Mouse (Mus musculus) stomach, postnatal 0 days (tissue): ENCODE measurements at regions not wholly inside any gene's neighbourhood (a gene's known extent, or its start where the extent isn't known, plus 50 kb on each side); places are given as distances from the start of the nearest gene placed in this dataset.

Experiments used
- ATAC-seq: fragments of 200-750 bp; cut with Nextera tagmentation; 2 replicates; pipeline ENCODE4 v1.8.0; 2017; ENCODE audit not compliant: low FRiP score, low TSS enrichment
- DNase-seq: peaks from one replicate; pipeline ENCODE4 v3.0.0-alpha.2; 2016; ENCODE audit warnings: low spot score
- H3K27ac ChIP-seq: fragments of 300-500 bp; sonication (generic); replicated peaks from 2 replicates; pipeline ENCODE4 v1.5.1; 2014; ENCODE audit warnings: mild to moderate bottlenecking, control low read depth
- H3K27me3 ChIP-seq: fragments of 300-500 bp; sonication (generic); 2 replicates; pipeline ENCODE4 v1.6.1; 2014; ENCODE audit warnings: low read length; ENCODE audit not compliant: control insufficient read depth, insufficient read depth
- H3K36me3 ChIP-seq: fragments of 300-500 bp; sonication (generic); 2 replicates; pipeline ENCODE4 v1.6.1; 2014; ENCODE audit warnings: low read length, mixed read lengths; ENCODE audit not compliant: control insufficient read depth, insufficient read depth
- H3K4me1 ChIP-seq: fragments of 300-500 bp; sonication (generic); replicated peaks from 2 replicates; pipeline ENCODE4 v1.6.1; 2014; ENCODE audit warnings: antibody characterized with exemption; ENCODE audit not compliant: control insufficient read depth, insufficient read depth
- H3K4me2 ChIP-seq: fragments of 300-500 bp; sonication (generic); replicated peaks from 2 replicates; pipeline ENCODE4 v1.6.1; 2014; ENCODE audit warnings: low read depth, mild to moderate bottlenecking, control low read depth, moderate library complexity
- H3K4me3 ChIP-seq: fragments of 300-500 bp; sonication (generic); 2 replicates; pipeline ENCODE4 v1.5.1; 2014; ENCODE audit warnings: low read depth, low read length, control low read depth
- H3K9ac ChIP-seq: fragments of 300-500 bp; sonication (generic); 2 replicates; pipeline ENCODE4 v1.6.1; 2014; ENCODE audit warnings: mild to moderate bottlenecking, low read length, control low read depth, mixed read lengths
- H3K9me3 ChIP-seq: fragments of 300-500 bp; sonication (generic); 2 replicates; pipeline ENCODE4 v1.6.1; 2016; ENCODE audit warnings: low read length; ENCODE audit not compliant: control insufficient read depth
- CTCF ChIP-seq: IDR thresholded peaks from 2 replicates; pipeline ENCODE4 v1.5.1; 2016; ENCODE audit warnings: antibody characterized with exemption, low read depth, mild to moderate bottlenecking, moderate library complexity
- EP300 ChIP-seq: optimal IDR thresholded peaks from 2 replicates; pipeline ENCODE3; 2016; ENCODE audit warnings: antibody characterized with exemption
- WGBS: fragments of 180-500 bp; shearing (Covaris S2); extraction: QIAGEN DNeasy Blood & Tissue Kit; methylation state at CpG from one replicate; pipeline ENCODE4 v1.1.7; 2014; 5-methylcytosine and 5-hydroxymethylcytosine counted together

- no peak overlapping the region for H3K4me2 ChIP-seq
- H3K27me3 ChIP-seq = no peaks in the 10 kb centered on the region
- WGBS = 75% methylated on average over 1 of the region's 1 CpGs
- H3K4me3 ChIP-seq = no peak overlapping the region
- no peak for ATAC-seq
- no peaks in the 10 kb centered on the region for H3K9me3 ChIP-seq
- TF ChIP-seq EP300 = no peak
- H3K9ac ChIP-seq = no peak overlapping the region
- H3K36me3 ChIP-seq = no peaks in the 10 kb centered on the region
- no peaks in the 10 kb centered on the region for H3K4me1 ChIP-seq
- no peak overlapping the region for H3K27ac ChIP-seq
- no peak for DNase-seq
Observed at GRCm38 (mm10) chr10:96778220-96778619, 161.4 kb downstream of the Btg1 start.

- no peak for TF ChIP-seq CTCF
- no peak for ATAC-seq
- Histone ChIP-seq H3K4me3 (no peak overlapping the region), H3K9ac (no peak overlapping the region), H3K4me2 (no peak overlapping the region), H3K9me3 (no peaks in the 10 kb centered on the region), H3K27ac (no peak overlapping the region), H3K4me1 (no peaks in the 10 kb centered on the region), H3K36me3 (no peaks in the 10 kb centered on the region), H3K27me3 (no peaks in the 10 kb centered on the region)
- DNase-seq = no peak
- WGBS = 69% methylated on average over 5 of the region's 5 CpGs
Observed at GRCm38 (mm10) chr10:96783966-96784365, 167.2 kb downstream of the Btg1 start.

- DNase-seq = no peak
- Histone ChIP-seq H3K4me2 (no peak overlapping the region), H3K9ac (no peak overlapping the region), H3K4me1 (no peaks in the 10 kb centered on the region), H3K9me3 (no peaks in the 10 kb centered on the region), H3K27me3 (no peaks in the 10 kb centered on the region), H3K27ac (no peak overlapping the region), H3K4me3 (no peak overlapping the region), H3K36me3 (no peaks in the 10 kb centered on the region)
- TF ChIP-seq CTCF = no peak
- TF ChIP-seq EP300 = no peak
- ATAC-seq = no peak
- WGBS = 72% methylated on average over 8 of the region's 8 CpGs
Observed at GRCm38 (mm10) chr10:96786903-96787571, 170.2 kb downstream of the Btg1 start.

GRCm38 (mm10) chr10:96787572-96787946 lies 170.8 kb downstream of the Btg1 start:
- ATAC-seq (no peak), DNase-seq (no peak)
- WGBS = 67% methylated on average over 1 of the region's 1 CpGs

GRCm38 (mm10) chr10:96788352-96789016 lies 171.7 kb downstream of the Btg1 start:
- Histone ChIP-seq H3K4me3 (no peak overlapping the region), H3K4me2 (no peak overlapping the region), H3K27me3 (no peaks in the 10 kb centered on the region), H3K9me3 (no peaks in the 10 kb centered on the region), H3K4me1 (no peaks in the 10 kb centered on the region), H3K9ac (no peak overlapping the region), H3K36me3 (no peaks in the 10 kb centered on the region), H3K27ac (no peak overlapping the region)
- no peak for TF ChIP-seq CTCF
- TF ChIP-seq EP300 = no peak
- ATAC-seq (no peak), DNase-seq (no peak)
- WGBS = 75% methylated on average over 8 of the region's 8 CpGs

More at GRCm38 (mm10) chr10:96787572-96787946, 170.8 kb downstream of the Btg1 start:
- Histone ChIP-seq H3K36me3 (no peaks in the 10 kb centered on the region), H3K4me2 (no peak overlapping the region), H3K9me3 (no peaks in the 10 kb centered on the region), H3K4me1 (no peaks in the 10 kb centered on the region), H3K4me3 (no peak overlapping the region), H3K27me3 (no peaks in the 10 kb centered on the region), H3K27ac (no peak overlapping the region), H3K9ac (no peak overlapping the region)
- TF ChIP-seq EP300 (no peak), CTCF (no peak)

GRCm38 (mm10) chr10:96797116-96797515 lies 180.3 kb downstream of the Btg1 start:
- no peaks in the 10 kb centered on the region for H3K36me3 ChIP-seq
- H3K4me1 ChIP-seq = no peaks in the 10 kb centered on the region
- H3K27ac ChIP-seq = no peak overlapping the region
- no peaks in the 10 kb centered on the region for H3K9me3 ChIP-seq
- no peak overlapping the region for H3K4me3 ChIP-seq
- no peak overlapping the region for H3K4me2 ChIP-seq
- H3K9ac ChIP-seq = no peak overlapping the region
- TF ChIP-seq EP300 (no peak), CTCF (no peak)
- no peaks in the 10 kb centered on the region for H3K27me3 ChIP-seq
- DNase-seq (no peak), ATAC-seq (no peak)
- whole genome bisulfite sequencing = 63% methylated on average over 6 of the region's 6 CpGs
